Mouse (Mus musculus): ENCODE results near the gene Iqcc.

GRCm38 (mm10) chr4:129582251-129582650 is 36.6 kb downstream of the Iqcc start:
- TF ChIP-seq CTCF (IDR thresholded peaks at IDR 0.05; ENCODE audit: control insufficient read depth, insufficient read depth, low read length) (no peak), POLR2A (IDR thresholded peaks at IDR 0.05; ENCODE audit: borderline replicate concordance, control insufficient read depth, low read depth, low read length) (no peak)
